Mouse (Mus musculus): ENCODE measurements at regions not wholly inside any gene's neighbourhood (a gene's known extent, or its start where the extent isn't known, plus 50 kb on each side); places are given as distances from the start of the nearest gene placed in this dataset.
A peak's percentile ranks its signal among the peaks of the same experiment; 100 is the strongest.

- no peak for DNase-seq
Measured at GRCm38 (mm10) chr4:53386309-53386708, 53.9 kb upstream of the Slc44a1 start.

GRCm38 (mm10) chr4:53384761-53385160, 55.5 kb upstream of the Slc44a1 start:
- peak; percentile 57 to 74 for DNase-seq

- no peak for DNase-seq
Measured at GRCm38 (mm10) chr4:53384104-53384503, 56.1 kb upstream of the Slc44a1 start.

- DNase-seq: no peak
Measured at GRCm38 (mm10) chr4:53382012-53382411, 58.2 kb upstream of the Slc44a1 start.

- no peak for DNase-seq
Measured at GRCm38 (mm10) chr4:53379855-53380254, 60.4 kb upstream of the Slc44a1 start.

- DNase-seq: no peak
Measured at GRCm38 (mm10) chr4:53376995-53377394, 63.2 kb upstream of the Slc44a1 start.

- DNase-seq: no peak
Measured at GRCm38 (mm10) chr4:53356374-53356773, 83.8 kb upstream of the Slc44a1 start.

GRCm38 (mm10) chr4:53354961-53355360, 85.3 kb upstream of the Slc44a1 start:
- DNase-seq: peak; percentile 24 to 32

- DNase-seq: no peak
Measured at GRCm38 (mm10) chr4:53353399-53354090, 86.7 kb upstream of the Slc44a1 start.

GRCm38 (mm10) chr4:53351104-53351607, 89.1 kb upstream of the Slc44a1 start:
- DNase-seq: no peak

GRCm38 (mm10) chr4:53345346-53345745, 94.9 kb upstream of the Slc44a1 start:
- DNase-seq: no peak

- peak in 1 of 2 experiments; percentile 4 for DNase-seq
Measured at GRCm38 (mm10) chr4:53344546-53344945, 95.7 kb upstream of the Slc44a1 start.

- DNase-seq: no peak
Measured at GRCm38 (mm10) chr4:53341181-53341580, 99.0 kb upstream of the Slc44a1 start.

GRCm38 (mm10) chr4:53340021-53340667, 100.1 kb upstream of the Slc44a1 start:
- DNase-seq: peak in 1 of 2 experiments; percentile 5

GRCm38 (mm10) chr4:53339125-53340020, 100.8 kb upstream of the Slc44a1 start:
- DNase-seq: peak; percentile 5 to 28

GRCm38 (mm10) chr4:53338479-53338878, 101.7 kb upstream of the Slc44a1 start:
- DNase-seq: no peak

- DNase-seq: peak in 1 of 2 experiments; percentile 4
Measured at GRCm38 (mm10) chr4:53337784-53338183, 102.4 kb upstream of the Slc44a1 start.

GRCm38 (mm10) chr4:53327382-53328165, 112.6 kb upstream of the Slc44a1 start:
- DNase-seq: no peak

- no peak for DNase-seq
Measured at GRCm38 (mm10) chr4:53323838-53324237, 116.4 kb upstream of the Slc44a1 start.

- DNase-seq: no peak
Measured at GRCm38 (mm10) chr4:53323195-53323594, 117.0 kb upstream of the Slc44a1 start.

- DNase-seq: no peak
Measured at GRCm38 (mm10) chr4:53322484-53322883, 117.7 kb upstream of the Slc44a1 start.

- no peak for DNase-seq
Measured at GRCm38 (mm10) chr4:53320735-53321449, 119.3 kb upstream of the Slc44a1 start.

Measured in kidney, postnatal 4 days (tissue).